Mouse (Mus musculus): ENCODE measurements around the gene Mettl25. TPM values are rescaled to one million over a fixed set of nuclear protein-coding genes. Genes with fewer than 3 reads are reported as not detected.
A peak's percentile ranks its signal among the peaks of the same experiment; 100 is the strongest.

Mettl25 gene
- total RNA-seq (2012; rRNA removed) (8.9 and 9.4 TPM in 2 replicates), polyA plus RNA-seq (2012; ENCODE audit: insufficient read depth in 1 of 2, insufficient read length in 2 of 2, low read depth in 1 of 2, low replicate concordance in 2 of 2, missing spikeins in 1 of 2) (1 to 10 TPM in 1 of 2 experiments, not detected in 1; 5.6 TPM)

GRCm38 (mm10) chr10:105840928-105841888, at the start of gene Mettl25, which contains the start of gene Ccdc59:
TSS of gene Mettl25 (minus strand) at chr10:105841380.
TSS of gene Ccdc59 (plus strand) at chr10:105841067.
- Histone ChIP-seq H3K4me1 (ENCODE audit: control insufficient read depth in 1 of 2, insufficient read depth in 2 of 2, low read length in 2 of 2) (no peaks in the 10 kb centered on the region; a peak in 1 of 4 replicates), H3K4me3 (ENCODE audit: control insufficient read depth in 1 of 2, insufficient read depth in 1 of 2, low read depth in 2 of 2, low read length in 2 of 2) (peak within 1 kb of the TSS; percentile 82 to 99), H3K36me3 (ENCODE audit: control insufficient read depth in 1 of 2, insufficient read depth in 2 of 2, low read length in 2 of 2) (peaks cover 7 to 14% of the 10 kb centered on the region in 2 experiments), H3K79me2 (ENCODE audit: control insufficient read depth, insufficient read depth, low read length, poor library complexity) (peaks cover 11% of the 10 kb centered on the region), H3K9ac (ENCODE audit: control insufficient read depth, low read depth, low read length, poor library complexity, severe bottlenecking) (peak within 1 kb of the TSS; percentile 98), H3K9me3 (replicated peaks; ENCODE audit: insufficient read depth, low read length) (no peaks in the 10 kb centered on the region), H3K27me3 (ENCODE audit: control insufficient read depth in 1 of 2, insufficient read depth in 2 of 2, low read length in 2 of 2) (no peaks in the 10 kb centered on the region), H3K27ac (ENCODE audit: control insufficient read depth, low read depth, low read length) (peak within 1 kb of the TSS; percentile 89)
- DNase-seq (ENCODE audit: low read depth, low spot score) = peak; percentile 96
- peak; percentile 86; the same call in 1 of the 2 replicates for TF ChIP-seq MYC (IDR thresholded peaks at IDR 0.05; ENCODE audit: low read depth, low read length)
- no peak for TF ChIP-seq USF2 (IDR thresholded peaks at IDR 0.05; ENCODE audit: borderline replicate concordance in 1 of 2, insufficient read depth in 1 of 2, low read depth in 1 of 2, low read length in 2 of 2)
- peak; percentile 98 for TF ChIP-seq HCFC1 (IDR thresholded peaks at IDR 0.05; ENCODE audit: low read depth, low read length)
- TF ChIP-seq ZKSCAN1 (IDR thresholded peaks at IDR 0.05; ENCODE audit: low read depth, low read length) = no peak
- no peak for TF ChIP-seq RAD21 (IDR thresholded peaks at IDR 0.05; ENCODE audit: low read depth, low read length)
- no peak for TF ChIP-seq JUND (IDR thresholded peaks at IDR 0.05; ENCODE audit: low read depth, low read length)
- no peak; a peak in 1 of 4 replicates for TF ChIP-seq EP300 (IDR thresholded peaks at IDR 0.05; ENCODE audit: low read depth in 1 of 2, low read length in 2 of 2)
- peak; percentile 80; the same call in 1 of the 2 replicates for TF ChIP-seq GABPA (IDR thresholded peaks at IDR 0.05; ENCODE audit: low read depth, low read length)
- TF ChIP-seq USF1 (IDR thresholded peaks at IDR 0.05; ENCODE audit: low read depth, low read length) = peak; percentile 78
- TF ChIP-seq ELF1 (IDR thresholded peaks at IDR 0.05; ENCODE audit: low read depth, low read length) = peak; percentile 95
- peak; percentile 90 for TF ChIP-seq MXI1 (IDR thresholded peaks at IDR 0.05; ENCODE audit: low read depth, low read length)
- peak; percentile 74; the same call in 1 of the 2 replicates for TF ChIP-seq ZMIZ1 (IDR thresholded peaks at IDR 0.05; ENCODE audit: low read depth, low read length)
- peak; percentile 96 for TF ChIP-seq SIN3A (IDR thresholded peaks at IDR 0.05; ENCODE audit: low read length)
- peak; percentile 57 to 81 for TF ChIP-seq POLR2A (IDR thresholded peaks at IDR 0.05; ENCODE audit: control insufficient read depth in 1 of 2, insufficient read depth in 1 of 2, low read depth in 1 of 2, low read length in 2 of 2, poor library complexity in 1 of 2)
- peak; percentile 50; the same call in 1 of the 2 replicates for TF ChIP-seq RCOR1 (IDR thresholded peaks at IDR 0.05; ENCODE audit: low read depth, low read length)
- TF ChIP-seq TCF12 (IDR thresholded peaks at IDR 0.05; ENCODE audit: low read depth, low read length) = peak; percentile 63
- TF ChIP-seq MYB (IDR thresholded peaks at IDR 0.05; ENCODE audit: low read depth, low read length) = no peak
- peak; percentile 30; the same call in 1 of the 2 replicates for TF ChIP-seq SMC3 (IDR thresholded peaks at IDR 0.05; ENCODE audit: low read depth, low read length)
- peak; percentile 35 to 85 (median 65); a peak in 5 of 6 replicates for TF ChIP-seq CTCF (IDR thresholded peaks at IDR 0.05 in 2 of 3, conservative IDR thresholded peaks at IDR 0.05 in 1 of 3; ENCODE audit: control insufficient read depth in 1 of 3, insufficient read depth in 1 of 3, low read depth in 2 of 3, low read length in 3 of 3, poor library complexity in 1 of 3, severe bottlenecking in 1 of 3)
- peak; percentile 74 for TF ChIP-seq MAX (IDR thresholded peaks at IDR 0.05; ENCODE audit: low read length)
- TF ChIP-seq UBTF (IDR thresholded peaks at IDR 0.05; ENCODE audit: borderline replicate concordance, insufficient read depth, low read depth, low read length) = no peak
- TF ChIP-seq POLR2AphosphoS5 (IDR thresholded peaks at IDR 0.05; ENCODE audit: borderline replicate concordance, low read depth, low read length) = no peak
- no peak for TF ChIP-seq ZC3H11A (IDR thresholded peaks at IDR 0.05; ENCODE audit: low read depth, low read length)
- no peak for TF ChIP-seq GATA1 (IDR thresholded peaks at IDR 0.05; ENCODE audit: low read depth, low read length)
- TF ChIP-seq ZNF384 (IDR thresholded peaks at IDR 0.05; ENCODE audit: low read depth, low read length) = no peak
- peak; percentile 85 for TF ChIP-seq KAT2A (conservative IDR thresholded peaks at IDR 0.05; ENCODE audit: low read depth, low read length)
- no peak for TF ChIP-seq TAL1 (IDR thresholded peaks at IDR 0.05; ENCODE audit: low read length)
- TF ChIP-seq ETS1 (IDR thresholded peaks at IDR 0.05; ENCODE audit: low read depth, low read length) = peak; percentile 66
- no peak for TF ChIP-seq POLR2AphosphoS2 (IDR thresholded peaks at IDR 0.05; ENCODE audit: low read length)
- peak; percentile 54 for TF ChIP-seq NRF1 (IDR thresholded peaks at IDR 0.05; ENCODE audit: insufficient read depth, low read depth, low read length, poor library complexity, severe bottlenecking)
- 0 out of 2 replicates have a peak, but pooled peaks have one; percentile 82 for TF ChIP-seq MAZ (IDR thresholded peaks at IDR 0.05; ENCODE audit: low read depth, low read length)
- TF ChIP-seq CHD2 (IDR thresholded peaks at IDR 0.05; ENCODE audit: low read length) = no peak
- peak; percentile 78 for TF ChIP-seq NELFE (IDR thresholded peaks at IDR 0.05; ENCODE audit: low read depth, low read length)
- no peak for TF ChIP-seq MAFK (IDR thresholded peaks at IDR 0.05; ENCODE audit: borderline replicate concordance, low read depth, low read length)

Measured in MEL (cell line).